Mouse (Mus musculus) bone marrow macrophage, adult 2 months (primary cell): Measurements from ENCODE around the gene Dcbld2. TPM values are rescaled to one million over a fixed set of nuclear protein-coding genes. Genes with fewer than 3 reads are reported as not detected.

ENCODE experiments used
- H3K27ac ChIP-seq: 2 replicates; pipeline ENCODE4 v1.5.1; 2012; ENCODE audit warnings: low read depth, low read length; ENCODE audit not compliant: insufficient read depth
- H3K4me1 ChIP-seq: 2 replicates; pipeline ENCODE4 v1.6.1; 2012; ENCODE audit warnings: low read length; ENCODE audit not compliant: control insufficient read depth, insufficient read depth
- H3K4me3 ChIP-seq: 2 replicates; pipeline ENCODE4 v1.5.1; 2012; ENCODE audit warnings: mild to moderate bottlenecking, low read length, moderate library complexity; ENCODE audit not compliant: insufficient read depth
- CTCF ChIP-seq: IDR thresholded peaks from 2 replicates; pipeline ENCODE4 v1.5.1; 2012; ENCODE audit warnings: low read depth, mild to moderate bottlenecking, low read length, moderate library complexity
- POLR2A ChIP-seq: IDR thresholded peaks from 2 replicates; pipeline ENCODE4 v1.6.1; 2012; ENCODE audit warnings: mild to moderate bottlenecking, low read depth, low read length, borderline replicate concordance
- polyA plus RNA-seq: library from polyadenylated mRNA; stranded (reverse); fragments of >200 nt; gene quantifications from 2 replicates; pipeline ENCODE4 v1.2.4, GENCODE M21; 2012; ENCODE audit not compliant: missing spikeins, insufficient read depth, insufficient read length

Dcbld2 gene
- polyA plus RNA-seq = 3.5 and 3.6 TPM in 2 replicates

DNA sequence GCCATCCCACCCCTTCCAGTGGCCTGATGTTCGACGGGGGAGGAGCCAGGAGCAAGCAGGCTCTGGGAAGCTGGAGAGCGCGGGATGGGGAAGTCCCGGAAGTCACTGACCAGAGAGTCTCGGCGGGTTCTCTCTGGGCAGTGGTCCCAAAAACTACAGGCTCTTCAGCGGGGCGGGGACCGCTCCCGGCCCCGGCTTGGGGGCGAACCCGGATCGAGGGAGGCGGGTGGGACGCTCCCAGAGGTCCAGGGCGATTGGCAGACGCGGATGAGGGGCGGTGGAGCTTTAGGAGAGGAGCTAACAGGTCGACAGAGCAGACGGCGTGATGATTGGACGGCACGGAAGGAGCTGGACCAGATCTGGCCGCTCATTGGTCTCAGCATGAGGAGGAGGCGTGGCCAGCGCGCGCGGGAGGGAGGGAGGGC is at the start of gene Dcbld2:
TSS of gene Dcbld2 (plus strand) at position 382 of the 425 bp plus-strand sequence.
- TF ChIP-seq CTCF (no peak), POLR2A (no peak)
- peaks cover 6% of the 10 kb centered on the region; the same call in 1 of the 2 replicates for H3K4me1 ChIP-seq
- H3K4me3 ChIP-seq = peak within 1 kb of the TSS; percentile 99
- H3K27ac ChIP-seq = peak within 1 kb of the TSS; percentile 2; the same call in 1 of the 2 replicates

GRCm38 (mm10) chr16:58377170-58377569 is 31.1 kb upstream of the Dcbld2 start:
- Histone ChIP-seq H3K4me3 (no peak overlapping the region), H3K4me1 (no peaks in the 10 kb centered on the region), H3K27ac (no peak overlapping the region)
- TF ChIP-seq POLR2A (no peak), CTCF (no peak)

DNA sequence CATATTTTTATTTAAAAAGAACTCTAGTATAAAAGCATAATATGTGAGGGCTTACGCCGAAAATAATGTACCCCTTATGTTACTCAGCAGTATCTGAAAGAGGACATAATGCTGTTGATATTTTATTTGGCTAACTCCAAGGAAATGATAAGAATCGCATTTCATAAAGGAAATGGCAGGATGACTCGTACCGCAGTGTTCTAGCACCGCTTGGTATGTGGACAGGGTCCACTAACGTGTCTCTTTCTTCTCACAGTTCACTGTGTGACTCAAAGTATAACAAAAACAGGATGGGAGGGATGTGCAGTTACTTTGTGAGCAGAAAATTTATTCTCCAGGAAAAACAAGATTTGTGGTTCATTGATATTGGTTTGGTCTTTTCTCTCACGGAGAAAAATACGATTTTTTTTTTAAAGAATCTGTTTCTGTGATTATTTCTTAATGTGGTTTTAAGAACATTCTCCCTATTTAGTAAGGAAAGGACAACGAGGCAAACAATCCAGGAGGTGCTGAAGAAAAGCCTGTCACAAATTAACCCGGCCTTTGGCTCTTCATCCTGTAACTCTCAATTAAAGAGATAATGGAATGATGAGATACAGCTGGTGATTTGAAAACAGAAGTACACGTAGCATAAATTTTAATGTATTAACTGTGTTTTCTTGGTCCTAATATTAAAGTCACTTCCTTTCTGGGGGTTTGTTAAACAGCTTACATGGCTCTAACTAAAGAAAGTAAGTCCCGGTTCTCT is 30.3 kb upstream of the Dcbld2 start:
- H3K4me1 ChIP-seq = no peaks in the 10 kb centered on the region
- no peak overlapping the region for H3K27ac ChIP-seq
- no peak for TF ChIP-seq CTCF
- no peak for TF ChIP-seq POLR2A
- no peak overlapping the region for H3K4me3 ChIP-seq

- Histone ChIP-seq H3K4me3 (no peak overlapping the region), H3K27ac (no peak overlapping the region), H3K4me1 (no peaks in the 10 kb centered on the region)
- TF ChIP-seq CTCF = no peak
- no peak for TF ChIP-seq POLR2A
These were observed 21.9 kb upstream of the Dcbld2 start for GRCm38 (mm10) chr16:58386241-58386757.

GRCm38 (mm10) chr16:58389143-58389755 is 19.0 kb upstream of the Dcbld2 start:
- Histone ChIP-seq H3K4me3 (no peak overlapping the region), H3K4me1 (no peaks in the 10 kb centered on the region), H3K27ac (no peak overlapping the region)
- no peak for TF ChIP-seq CTCF
- TF ChIP-seq POLR2A = no peak

DNA sequence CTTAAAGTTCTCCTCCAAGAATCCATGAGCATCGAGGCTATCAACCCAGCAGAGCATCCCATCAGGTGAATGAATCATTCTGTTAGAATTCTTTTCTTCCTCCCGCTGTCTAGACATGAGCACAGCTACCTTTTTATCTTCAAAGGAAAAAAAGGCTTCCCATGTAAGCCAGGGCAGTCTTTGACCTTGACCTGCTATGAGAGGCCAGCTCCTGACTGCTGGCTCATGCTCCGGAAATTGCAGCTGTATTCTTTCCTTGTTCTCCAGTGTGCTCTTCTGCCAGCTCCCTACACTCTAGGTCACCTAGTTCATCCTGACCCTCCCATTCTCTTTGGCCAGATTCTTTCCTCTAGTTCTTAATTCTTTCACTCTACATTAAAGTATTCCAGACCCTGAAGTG is 15.2 kb upstream of the Dcbld2 start:
- H3K27ac ChIP-seq = no peak overlapping the region
- no peak for TF ChIP-seq POLR2A
- TF ChIP-seq CTCF = no peak

GRCm38 (mm10) chr16:58394156-58394555 is 14.1 kb upstream of the Dcbld2 start:
- no peak overlapping the region for H3K27ac ChIP-seq
- H3K4me1 ChIP-seq = no peaks in the 10 kb centered on the region
- no peak overlapping the region for H3K4me3 ChIP-seq
- TF ChIP-seq POLR2A (no peak), CTCF (no peak)

More for the DNA sequence above, 15.2 kb upstream of the Dcbld2 start:
- H3K4me1 ChIP-seq = no peaks in the 10 kb centered on the region
- H3K4me3 ChIP-seq = no peak overlapping the region

DNA sequence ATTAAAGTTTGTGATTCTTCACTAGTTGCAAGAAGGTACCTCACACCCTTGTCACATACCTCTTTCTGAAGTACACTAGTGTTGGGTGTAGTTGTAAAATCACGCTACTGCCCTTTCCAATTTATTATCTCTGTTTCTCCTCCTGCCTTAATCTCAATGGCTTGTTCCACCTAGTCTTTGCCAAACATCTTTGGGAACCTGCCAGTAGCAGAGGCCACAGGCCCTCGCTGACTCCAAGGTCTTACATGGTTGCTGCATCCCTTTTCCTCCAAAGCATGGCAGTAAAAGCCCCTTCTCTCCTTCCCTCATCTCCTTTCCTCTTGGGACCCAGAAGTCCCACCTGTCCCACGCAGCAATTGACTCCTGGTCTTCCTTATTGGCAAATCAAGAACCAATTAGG is 9.6 kb upstream of the Dcbld2 start:
- no peak overlapping the region for H3K27ac ChIP-seq
- H3K4me3 ChIP-seq = no peak overlapping the region
- TF ChIP-seq CTCF = no peak
- no peak for TF ChIP-seq POLR2A
- H3K4me1 ChIP-seq = no peaks in the 10 kb centered on the region

- TF ChIP-seq CTCF (no peak), POLR2A (no peak)
- Histone ChIP-seq H3K4me3 (no peak overlapping the region), H3K4me1 (no peaks in the 10 kb centered on the region), H3K27ac (no peak overlapping the region)
These were observed 7.2 kb upstream of the Dcbld2 start for GRCm38 (mm10) chr16:58401079-58401478.

GRCm38 (mm10) chr16:58404665-58405064 is 3.6 kb upstream of the Dcbld2 start:
- TF ChIP-seq CTCF (no peak), POLR2A (no peak)
- Histone ChIP-seq H3K4me1 (peaks cover 5% of the 10 kb centered on the region; the same call in 1 of the 2 replicates), H3K4me3 (no peak overlapping the region), H3K27ac (no peak overlapping the region)
